Mouse (Mus musculus) cerebellum, postnatal 4 days (tissue): ENCODE measurements around the gene Zswim8.

Experiments used
- DNase-seq, 2 experiments: peaks; one replicate each; pipeline ENCODE4 v3.0.0; 2022; ENCODE audit warnings: low spot score in 2 of 2, mixed read lengths in 1 of 2

Zswim8 gene

GRCm38 (mm10) chr14:20730853-20731602 lies 23.7 kb downstream of the Zswim8 start:
- no peak for DNase-seq

GRCm38 (mm10) chr14:20733041-20733951 lies 25.9 kb downstream of the Zswim8 start:
- DNase-seq, result no peak

GRCm38 (mm10) chr14:20733952-20734774 lies 26.8 kb downstream of the Zswim8 start, which contains the start of gene Ndst2:
Ndst2 (minus strand) TSS chr14:20734562.
- peak; percentile 72 to 82 for DNase-seq

GRCm38 (mm10) chr14:20735052-20735451 lies 27.7 kb downstream of the Zswim8 start:
- no peak for DNase-seq

GRCm38 (mm10) chr14:20735892-20736390 lies 28.6 kb downstream of the Zswim8 start:
- DNase-seq, result no peak

- peak in 1 of 2 experiments; percentile 55 for DNase-seq
These were observed 30.0 kb downstream of the Zswim8 start for GRCm38 (mm10) chr14:20737306-20737705.

- no peak for DNase-seq
These were observed 31.2 kb downstream of the Zswim8 start for GRCm38 (mm10) chr14:20738511-20738910.

GRCm38 (mm10) chr14:20741301-20741700 lies 33.9 kb downstream of the Zswim8 start:
- no peak for DNase-seq

GRCm38 (mm10) chr14:20743614-20744013 lies 36.3 kb downstream of the Zswim8 start:
- DNase-seq, result no peak

- DNase-seq, result no peak
These were observed 39.6 kb downstream of the Zswim8 start for GRCm38 (mm10) chr14:20746935-20747334.

- DNase-seq, result no peak
These were observed 41.0 kb downstream of the Zswim8 start for GRCm38 (mm10) chr14:20748388-20748787.

GRCm38 (mm10) chr14:20749494-20750051 lies 42.2 kb downstream of the Zswim8 start:
- no peak for DNase-seq

GRCm38 (mm10) chr14:20750503-20750902 lies 43.2 kb downstream of the Zswim8 start:
- no peak for DNase-seq

- no peak for DNase-seq
These were observed 46.4 kb downstream of the Zswim8 start for GRCm38 (mm10) chr14:20753792-20754191.

- peak in 1 of 2 experiments; percentile 56 for DNase-seq
These were observed 50.1 kb downstream of the Zswim8 start for GRCm38 (mm10) chr14:20757370-20757907.

- DNase-seq, result no peak
These were observed 51.5 kb downstream of the Zswim8 start for GRCm38 (mm10) chr14:20758768-20759435.

- no peak for DNase-seq
These were observed 57.6 kb downstream of the Zswim8 start for GRCm38 (mm10) chr14:20764942-20765341.

- peak; percentile 62 to 87 for DNase-seq
These were observed 58.4 kb downstream of the Zswim8 start for GRCm38 (mm10) chr14:20765642-20766258.

- no peak for DNase-seq
These were observed 60.6 kb downstream of the Zswim8 start for GRCm38 (mm10) chr14:20767936-20768335.

GRCm38 (mm10) chr14:20768581-20768980 lies 61.2 kb downstream of the Zswim8 start:
- DNase-seq, result no peak
